Mouse (Mus musculus) hindbrain, embryonic 10.5 days (tissue): ENCODE data around the gene Cdkn2d. TPM values are rescaled to one million over a fixed set of nuclear protein-coding genes. Genes with fewer than 3 reads are reported as not detected.
"Not testable (repeated sequence)": the region's sequence is repeated elsewhere in the genome, so short reads cannot be mapped to it uniquely, and the experiment has no call there.

Source experiments
- DNase-seq: peaks from one replicate; pipeline ENCODE4 v3.0.0-alpha.2; 2017; ENCODE audit warnings: low spot score
- H3K27ac ChIP-seq: fragments of 300-500 bp; sonication (generic); 2 replicates; pipeline ENCODE4 v1.5.1; 2016; ENCODE audit warnings: mild to moderate bottlenecking, moderate library complexity
- H3K27me3 ChIP-seq: fragments of 300-500 bp; sonication (generic); 2 replicates; pipeline ENCODE4 v1.6.1; 2016; ENCODE audit warnings: mild to moderate bottlenecking; ENCODE audit not compliant: poor library complexity, insufficient read depth, severe bottlenecking
- H3K36me3 ChIP-seq: fragments of 300-500 bp; sonication (generic); 2 replicates; pipeline ENCODE4 v1.6.1; 2016; ENCODE audit warnings: mild to moderate bottlenecking, moderate library complexity
- H3K4me1 ChIP-seq: fragments of 300-500 bp; sonication (generic); replicated peaks from 2 replicates; pipeline ENCODE4 v1.6.1; 2016; ENCODE audit warnings: mild to moderate bottlenecking
- H3K4me3 ChIP-seq: fragments of 300-500 bp; sonication (generic); 2 replicates; pipeline ENCODE4 v1.5.1; 2016; ENCODE audit warnings: mild to moderate bottlenecking, moderate library complexity
- H3K9me3 ChIP-seq: fragments of 300-500 bp; sonication (generic); 2 replicates; pipeline ENCODE4 v1.6.1; 2016; ENCODE audit warnings: mild to moderate bottlenecking, moderate library complexity
- WGBS: fragments of 180-500 bp; shearing (Covaris S2); methylation state at CpG from one replicate; pipeline ENCODE4 v1.1.7; 2016; 5-methylcytosine and 5-hydroxymethylcytosine counted together
- polyA plus RNA-seq: library from polyadenylated mRNA; unstranded; fragments of >200 nt; fragmentation: Nextera tagmentation; extraction: Ambion mirVana; gene quantifications from 2 replicates; pipeline ENCODE4 v1.2.1, GENCODE M21; 2016

The Cdkn2d gene
- polyA plus RNA-seq, 1 experiment from 2014 or later = 73.5 TPM

DNA sequence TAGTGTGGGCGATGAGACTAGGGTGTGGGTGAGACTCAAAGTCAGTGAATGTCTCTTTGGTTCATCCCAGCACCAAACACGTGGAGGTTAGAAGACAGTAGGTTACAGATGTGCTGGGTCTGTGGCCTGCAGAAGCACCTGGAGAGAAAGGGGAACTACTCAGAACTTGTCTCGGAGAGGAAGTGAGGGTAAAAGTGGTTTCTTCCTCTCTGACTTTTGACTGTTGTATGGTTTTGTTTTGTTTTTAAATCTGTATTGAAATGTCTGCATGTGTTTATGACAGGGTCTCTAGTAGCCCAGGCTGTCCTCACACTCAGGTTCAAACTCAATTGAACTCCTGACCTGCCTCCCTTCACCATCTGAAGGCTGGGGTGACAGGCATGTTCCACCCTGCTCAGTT lies 36.8 kb upstream of the Cdkn2d start:
- Histone ChIP-seq H3K27me3 (no peaks in the 10 kb centered on the region), H3K4me3 (no peak overlapping the region), H3K36me3 (peaks cover 24% of the 10 kb centered on the region; the same call in 1 of the 2 replicates), H3K4me1 (peaks cover 22% of the 10 kb centered on the region), H3K9me3 (no peaks in the 10 kb centered on the region), H3K27ac (no peak overlapping the region)
- 76% methylated on average over 3 of the region's 3 CpGs for WGBS
- no peak for DNase-seq

DNA sequence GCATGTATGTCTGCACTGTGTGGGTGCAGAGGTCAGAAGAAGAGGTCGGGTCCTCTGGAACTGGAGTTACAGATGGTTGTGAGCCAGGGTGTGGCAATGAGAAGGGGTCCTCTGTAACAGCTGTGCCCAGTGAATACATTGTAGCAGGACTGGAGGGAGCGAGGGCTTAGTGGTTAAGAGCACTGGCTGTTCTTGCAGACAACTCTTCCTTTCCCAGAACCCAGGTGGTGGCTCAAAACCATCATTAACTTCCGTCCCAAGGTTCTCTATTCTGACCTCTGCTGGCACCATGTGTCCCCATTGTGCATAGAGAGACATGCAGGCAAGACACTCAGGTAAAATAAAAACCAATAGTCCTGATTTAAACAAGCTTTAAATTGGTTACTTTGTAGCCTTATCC lies 36.4 kb upstream of the Cdkn2d start:
- Histone ChIP-seq H3K4me1 (peaks cover 17% of the 10 kb centered on the region), H3K4me3 (no peak overlapping the region), H3K9me3 (no peaks in the 10 kb centered on the region)

DNA sequence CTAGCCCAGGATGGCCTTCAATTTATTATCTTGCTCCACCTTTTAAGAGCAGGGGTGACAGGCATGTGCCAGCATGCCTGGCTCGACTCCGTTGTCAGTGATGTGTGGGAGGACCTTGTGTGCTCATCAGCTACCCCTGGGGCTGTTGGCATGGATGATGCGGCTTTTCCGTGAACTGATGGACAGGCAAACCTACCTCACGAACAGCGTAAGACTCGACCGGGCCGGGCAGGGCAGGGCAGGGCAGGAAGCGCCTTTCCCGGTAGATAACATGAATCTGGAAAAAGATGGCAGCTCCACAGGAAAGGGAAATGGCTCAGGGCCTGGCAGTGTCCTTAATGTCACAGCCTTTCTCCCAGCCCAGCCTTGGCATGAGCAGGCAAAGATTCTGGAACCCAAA lies 33.1 kb upstream of the Cdkn2d start:
- no peaks in the 10 kb centered on the region for H3K9me3 ChIP-seq
- no peak for DNase-seq
- WGBS = 92% methylated on average over 11 of the region's 11 CpGs
- H3K27me3 ChIP-seq = no peaks in the 10 kb centered on the region
- no peak overlapping the region for H3K27ac ChIP-seq
- peaks cover 23% of the 10 kb centered on the region for H3K4me1 ChIP-seq
- H3K4me3 ChIP-seq = no peak overlapping the region
- H3K36me3 ChIP-seq = peaks cover 17% of the 10 kb centered on the region; the same call in 1 of the 2 replicates

More for the DNA sequence above, 36.4 kb upstream of the Cdkn2d start:
- DNase-seq = no peak
- WGBS = 74% methylated on average over 3 of the region's 3 CpGs
- Histone ChIP-seq H3K36me3 (peaks cover 24% of the 10 kb centered on the region; the same call in 1 of the 2 replicates), H3K27me3 (no peaks in the 10 kb centered on the region), H3K27ac (no peak overlapping the region)

DNA sequence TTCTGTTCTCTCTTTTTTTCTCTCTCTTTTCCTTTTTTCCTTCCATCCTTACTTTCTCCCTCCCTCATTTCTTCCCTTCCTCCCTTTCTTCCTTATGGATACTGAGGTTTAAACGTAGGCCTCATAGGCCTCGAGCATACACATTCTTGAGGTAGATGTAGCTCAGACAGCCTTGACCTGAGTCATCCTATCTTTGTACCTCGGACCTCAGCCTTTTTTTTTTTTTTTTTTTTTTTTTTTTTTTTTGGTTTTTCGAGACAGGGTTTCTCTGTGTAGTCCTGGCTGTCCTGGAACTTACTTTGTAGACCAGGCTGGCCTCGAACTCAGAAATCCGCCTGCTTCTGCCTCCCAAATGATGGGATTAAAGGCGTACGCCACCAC lies 31.7 kb upstream of the Cdkn2d start:
- not testable (repeated sequence) for H3K27me3 ChIP-seq, H3K27ac ChIP-seq, H3K4me3 ChIP-seq, H3K9me3 ChIP-seq, DNase-seq
- Histone ChIP-seq H3K36me3 (peaks cover 17% of the 10 kb centered on the region; the same call in 1 of the 2 replicates), H3K4me1 (peaks cover 23% of the 10 kb centered on the region)
- 91% methylated on average over 8 of the region's 8 CpGs for WGBS

DNA sequence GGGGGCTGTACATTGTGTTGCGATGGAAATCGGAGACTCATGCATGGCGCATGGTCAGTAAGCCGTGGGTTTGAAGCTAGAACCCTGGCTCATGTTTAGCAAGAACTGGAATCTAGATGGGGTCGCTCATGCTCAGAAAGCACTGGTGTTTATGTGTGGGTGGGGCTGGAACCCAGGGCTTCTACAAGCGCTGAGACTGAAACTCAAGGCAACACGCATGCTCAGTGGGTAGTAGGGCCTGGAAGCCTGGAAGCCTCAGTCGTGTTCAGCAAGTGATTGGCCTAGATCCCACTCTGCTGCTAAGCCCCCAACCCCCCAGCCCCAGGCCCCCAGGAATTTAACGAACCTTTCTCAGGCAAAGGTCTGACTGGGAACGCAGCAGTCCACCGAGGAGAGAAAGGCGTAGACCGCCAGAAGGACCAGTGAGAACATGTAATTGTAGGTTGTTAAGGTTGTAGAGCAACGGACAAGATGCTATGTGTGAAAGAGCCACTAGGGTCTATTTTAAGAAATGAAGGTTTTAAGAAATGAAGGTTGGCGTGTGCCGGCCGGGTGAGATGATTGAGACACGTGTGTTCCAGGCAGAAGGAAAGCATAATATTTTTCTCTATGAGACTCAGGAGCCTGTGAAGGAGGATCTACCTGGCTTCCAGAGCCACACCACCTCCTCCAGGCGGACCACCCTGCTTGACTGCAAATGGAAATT lies 31.2 kb upstream of the Cdkn2d start:
- no peaks in the 10 kb centered on the region for H3K27me3 ChIP-seq
- peaks cover 17% of the 10 kb centered on the region; the same call in 1 of the 2 replicates for H3K36me3 ChIP-seq
- no peak for DNase-seq
- H3K4me1 ChIP-seq = peaks cover 23% of the 10 kb centered on the region
- no peak overlapping the region for H3K27ac ChIP-seq
- no peaks in the 10 kb centered on the region for H3K9me3 ChIP-seq
- H3K4me3 ChIP-seq = peak overlapping the region; percentile 87
- WGBS = 90% methylated on average over 19 of the region's 19 CpGs

DNA sequence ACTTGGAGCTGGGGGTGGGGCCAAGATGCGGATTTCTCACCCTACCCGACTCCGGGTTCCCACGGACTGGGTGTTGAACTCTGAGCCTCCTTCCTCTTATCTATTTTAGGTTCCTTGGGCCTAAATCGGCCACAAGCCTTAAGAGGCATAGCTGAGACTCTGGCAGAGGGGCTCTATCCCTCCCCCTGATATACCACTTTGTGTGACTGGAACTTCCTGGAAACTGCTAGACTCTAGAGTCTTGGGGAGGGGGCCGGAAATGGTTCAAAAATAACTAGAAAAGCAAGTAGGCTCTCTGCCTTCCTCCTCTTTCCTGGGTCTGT lies 30.3 kb upstream of the Cdkn2d start:
- Histone ChIP-seq H3K4me1 (peaks cover 23% of the 10 kb centered on the region), H3K27me3 (no peaks in the 10 kb centered on the region), H3K9me3 (no peaks in the 10 kb centered on the region), H3K4me3 (peak overlapping the region; percentile 87), H3K27ac (peak overlapping the region; percentile 88), H3K36me3 (peaks cover 15% of the 10 kb centered on the region; the same call in 1 of the 2 replicates)
- 18% methylated on average over 6 of the region's 6 CpGs for WGBS
- DNase-seq = peak; percentile 31

DNA sequence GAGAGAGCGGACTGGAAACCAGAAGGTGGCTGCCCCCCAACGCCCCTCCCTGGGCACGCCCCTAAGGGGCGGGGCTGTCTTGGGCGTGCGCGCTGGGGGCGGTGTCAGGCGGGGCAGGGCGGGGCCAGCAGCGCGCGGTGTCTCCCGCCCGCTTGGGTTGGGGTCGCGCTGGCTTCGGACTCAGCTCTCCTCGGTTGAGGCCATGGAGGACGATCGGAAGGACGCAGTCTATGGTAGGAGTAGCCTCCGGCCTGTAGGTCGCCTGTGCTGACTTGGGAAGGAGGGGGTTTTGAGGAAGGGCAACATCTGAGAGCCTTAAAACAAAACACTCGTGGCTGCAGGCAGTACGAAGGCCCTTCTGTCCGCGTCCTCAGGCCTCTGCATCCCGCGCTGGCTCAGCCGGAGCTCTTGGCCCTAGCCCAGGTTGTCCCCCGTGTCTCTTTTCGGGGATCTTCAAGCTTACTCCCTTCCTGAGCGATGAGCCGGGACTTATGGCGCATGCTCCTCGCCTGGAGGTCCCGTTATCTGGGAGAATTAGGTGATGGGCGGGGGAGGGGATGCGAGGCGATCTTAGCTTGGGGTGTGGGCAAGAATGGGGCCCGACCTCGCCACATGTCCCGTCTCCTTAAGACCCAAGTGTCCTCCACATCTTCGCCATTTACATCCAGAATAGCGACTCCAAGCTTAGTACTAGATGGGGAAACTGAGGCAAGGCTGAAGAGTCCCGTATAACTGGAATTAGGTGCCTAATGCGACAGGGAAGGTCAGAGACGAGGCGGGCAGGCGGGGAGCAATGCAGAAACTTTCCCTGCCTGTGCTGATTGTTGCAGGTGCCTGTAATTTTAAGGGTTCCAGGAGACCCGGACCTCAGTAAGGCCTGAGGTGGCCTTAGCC lies 29.7 kb upstream of the Cdkn2d start, which contains the start of gene Slc44a2:
Slc44a2 (plus strand) TSS at position 80 of the 894 bp plus-strand sequence.
- Histone ChIP-seq H3K9me3 (no peaks in the 10 kb centered on the region), H3K4me3 (peak within 1 kb of the TSS; percentile 87), H3K4me1 (peaks cover 23% of the 10 kb centered on the region), H3K36me3 (peaks cover 12% of the 10 kb centered on the region; the same call in 1 of the 2 replicates), H3K27me3 (no peaks in the 10 kb centered on the region), H3K27ac (peak within 1 kb of the TSS; percentile 88)
- under 1% methylated on average over 52 of the region's 52 CpGs for WGBS
- peak; percentile 91 for DNase-seq

DNA sequence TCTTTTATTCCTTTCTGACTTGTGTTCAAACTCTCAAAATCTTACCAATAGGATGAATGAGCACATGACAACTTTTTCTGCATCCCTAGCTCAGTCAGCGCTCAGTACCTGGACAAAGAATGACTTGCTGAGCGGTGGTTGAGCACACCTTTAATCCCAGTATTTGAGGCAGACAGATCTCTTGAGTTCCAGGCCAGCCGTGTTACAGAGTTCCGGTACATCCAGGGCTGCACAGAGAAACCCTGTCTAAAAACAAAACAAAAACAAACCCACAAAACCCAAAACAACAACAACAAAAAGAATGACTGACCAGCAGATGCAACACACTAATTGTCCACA lies 29.0 kb upstream of the Cdkn2d start:
- peak overlapping the region; percentile 87 for H3K4me3 ChIP-seq
- 31% methylated on average over 4 of the region's 4 CpGs for WGBS
- peaks cover 23% of the 10 kb centered on the region for H3K4me1 ChIP-seq
- no peaks in the 10 kb centered on the region for H3K27me3 ChIP-seq
- no peak for DNase-seq
- H3K27ac ChIP-seq = peak overlapping the region; percentile 88
- H3K36me3 ChIP-seq = peaks cover 8% of the 10 kb centered on the region; the same call in 1 of the 2 replicates
- H3K9me3 ChIP-seq = no peaks in the 10 kb centered on the region

DNA sequence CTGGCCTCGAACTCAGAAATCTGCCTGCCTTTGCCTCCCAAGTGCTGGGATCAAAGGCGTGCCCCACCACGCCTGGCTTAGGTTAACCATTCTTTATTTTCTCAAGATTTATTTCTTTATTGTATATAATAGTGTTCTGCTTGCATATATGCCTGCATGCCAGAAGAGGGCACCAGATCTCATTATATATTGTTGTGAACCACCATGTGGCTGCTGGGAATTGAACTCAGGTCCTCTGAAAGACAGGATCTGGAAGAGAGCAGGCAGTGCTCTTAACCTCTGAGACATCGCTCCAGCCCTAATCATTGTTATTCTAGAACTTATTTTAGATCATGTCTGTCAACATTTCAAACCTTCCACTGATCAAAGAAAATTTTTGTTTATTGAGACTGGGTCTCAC lies 28.3 kb upstream of the Cdkn2d start:
- H3K4me1 ChIP-seq = peaks cover 23% of the 10 kb centered on the region
- H3K36me3 ChIP-seq = peaks cover 2% of the 10 kb centered on the region; the same call in 1 of the 2 replicates
- WGBS = 95% methylated on average over 4 of the region's 4 CpGs
- no peak overlapping the region for H3K27ac ChIP-seq
- no peaks in the 10 kb centered on the region for H3K9me3 ChIP-seq
- no peak overlapping the region for H3K4me3 ChIP-seq
- no peaks in the 10 kb centered on the region for H3K27me3 ChIP-seq
- no peak for DNase-seq

DNA sequence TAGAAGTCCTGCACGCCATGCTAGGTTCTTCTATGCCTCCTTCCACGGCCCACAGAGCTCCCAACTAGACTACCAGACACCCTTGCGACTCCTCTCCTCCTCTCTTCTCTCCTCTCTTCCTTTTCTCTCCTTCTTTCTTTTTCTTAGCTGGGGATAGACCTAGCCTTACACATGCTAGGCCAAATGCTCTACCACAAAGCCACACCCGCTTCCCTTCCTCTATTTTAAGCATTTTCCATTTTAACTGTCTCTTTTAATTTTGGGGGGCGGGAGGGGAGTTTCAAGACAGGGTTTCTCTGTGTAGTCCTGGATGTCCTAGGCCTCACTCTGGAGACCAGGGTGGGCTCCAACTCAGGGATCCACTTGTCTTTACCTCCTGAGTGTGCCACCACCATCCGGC lies 27.6 kb upstream of the Cdkn2d start:
- no peak for DNase-seq
- H3K27ac ChIP-seq = no peak overlapping the region
- no peaks in the 10 kb centered on the region for H3K9me3 ChIP-seq
- H3K36me3 ChIP-seq = no peaks in the 10 kb centered on the region
- no peak overlapping the region for H3K4me3 ChIP-seq
- no peaks in the 10 kb centered on the region for H3K27me3 ChIP-seq
- peaks cover 23% of the 10 kb centered on the region for H3K4me1 ChIP-seq
- WGBS = 90% methylated on average over 6 of the region's 6 CpGs

DNA sequence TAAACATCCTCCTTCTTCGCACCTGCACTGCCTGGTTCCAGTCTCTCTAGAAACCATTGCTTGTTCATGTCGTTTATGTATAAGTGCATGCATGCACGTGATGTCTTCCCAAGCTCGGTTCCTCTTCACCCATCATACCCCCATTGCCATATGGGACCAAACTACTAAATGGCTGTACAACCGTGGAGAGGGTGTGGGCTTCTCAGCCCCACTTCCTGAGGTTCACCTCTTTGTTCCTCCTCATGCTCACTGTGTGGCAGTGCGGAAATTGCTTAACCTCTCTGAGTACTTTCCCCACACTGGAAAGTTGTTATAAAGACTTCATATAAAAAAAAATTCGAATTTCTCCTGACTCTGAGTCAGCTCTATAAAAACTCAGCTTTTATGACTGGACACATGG lies 25.5 kb upstream of the Cdkn2d start:
- H3K9me3 ChIP-seq = no peaks in the 10 kb centered on the region
- H3K4me3 ChIP-seq = no peak overlapping the region
- H3K4me1 ChIP-seq = peaks cover 19% of the 10 kb centered on the region
- 82% methylated on average over 7 of the region's 7 CpGs for WGBS
- DNase-seq = no peak
- H3K27me3 ChIP-seq = peaks cover 15% of the 10 kb centered on the region
- no peak overlapping the region for H3K27ac ChIP-seq
- H3K36me3 ChIP-seq = no peaks in the 10 kb centered on the region

DNA sequence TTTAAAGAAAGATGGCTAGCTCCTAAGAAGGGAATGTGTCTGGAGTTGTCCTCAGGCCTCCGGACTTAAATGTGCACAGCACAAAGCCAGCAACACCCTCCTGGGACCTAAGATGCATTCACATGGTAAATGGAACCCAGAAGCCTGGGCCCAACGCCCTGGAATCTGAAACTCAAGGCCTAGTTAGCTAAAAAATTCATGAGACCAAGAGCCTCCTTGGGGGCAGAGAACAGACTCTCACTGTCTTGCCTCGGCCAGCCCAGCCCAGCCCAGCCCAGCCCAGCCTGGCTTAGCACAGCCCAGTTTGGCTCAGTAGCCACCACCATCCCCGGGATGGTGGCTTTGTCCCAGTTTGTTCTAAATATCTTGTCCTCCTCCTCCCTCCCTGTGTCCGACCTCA lies 24.2 kb upstream of the Cdkn2d start:
- Histone ChIP-seq H3K36me3 (no peaks in the 10 kb centered on the region), H3K27ac (no peak overlapping the region), H3K4me3 (no peak overlapping the region), H3K27me3 (peaks cover 23% of the 10 kb centered on the region), H3K4me1 (peaks cover 10% of the 10 kb centered on the region), H3K9me3 (no peaks in the 10 kb centered on the region)
- DNase-seq = no peak
- WGBS = 59% methylated on average over 5 of the region's 5 CpGs
